Mouse (Mus musculus) gastrocnemius, postnatal 14 days (tissue): Measurements from ENCODE around the gene Plekhm2. TPM values are rescaled to one million over a fixed set of nuclear protein-coding genes. Genes with fewer than 3 reads are reported as not detected.

Experiments
- DNase-seq: peaks from one replicate; pipeline ENCODE4 v3.0.0; 2021; ENCODE audit warnings: mixed read lengths
- intact Hi-C: fragments of 180-260 bp; cut with DNase I; formaldehyde crosslinking; loops from one replicate; pipeline ENCODE4 v1.15.1; 2025; ENCODE audit warnings: low total_unique reads
- total RNA-seq, 2 experiments: library from RNA; stranded (reverse); gene quantifications; 2 replicates each; pipeline ENCODE4 v1.2.3; 2021

The Plekhm2 gene
- total RNA-seq, 2 experiments from 2014 or later = 22.2 to 27.7 TPM

DNA sequence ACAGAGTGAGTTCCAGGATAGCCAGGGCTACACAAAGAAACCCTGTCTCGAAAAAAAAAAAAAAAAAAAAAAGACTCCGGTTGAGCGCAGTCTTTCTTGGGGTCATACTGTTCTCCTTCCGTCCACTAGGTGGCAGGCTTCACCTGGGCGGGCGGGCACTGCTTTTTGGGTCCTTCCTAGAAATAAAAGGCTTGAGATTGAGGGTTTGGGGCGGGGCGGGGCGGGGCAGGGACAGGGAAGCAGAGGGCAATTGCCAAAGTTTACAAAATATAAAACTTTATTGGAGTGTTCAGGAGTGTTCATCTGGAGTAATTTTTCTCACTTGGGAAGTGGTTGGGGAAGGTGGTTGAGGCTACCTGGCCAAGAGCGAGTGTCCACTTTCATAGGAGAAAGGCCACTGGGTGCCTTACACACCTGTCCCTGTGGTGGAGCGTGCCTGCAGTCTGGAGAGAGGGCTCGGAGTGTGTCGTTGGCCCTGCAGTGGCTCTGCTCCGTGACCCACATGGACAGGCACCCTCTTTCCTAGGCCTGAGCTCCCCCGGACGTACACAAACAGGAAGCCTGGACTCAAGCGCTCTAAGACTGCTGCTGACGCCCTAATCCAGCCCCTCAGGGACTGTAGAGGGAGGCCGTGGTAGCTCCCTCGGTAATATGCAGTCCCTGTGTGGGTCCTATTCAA lies 46.0 kb downstream of the Plekhm2 start, which contains the start of gene Tmem82:
Gene Tmem82, minus strand, starts transcription at position 69 of the 679 bp plus-strand sequence.
- DNase-seq = peak; percentile 71
- intact Hi-C loops = loop anchor here (10.0 kb wide), 1 partner anchor 226 kb away; the partner anchor contains the start of gene Ctrc

DNA sequence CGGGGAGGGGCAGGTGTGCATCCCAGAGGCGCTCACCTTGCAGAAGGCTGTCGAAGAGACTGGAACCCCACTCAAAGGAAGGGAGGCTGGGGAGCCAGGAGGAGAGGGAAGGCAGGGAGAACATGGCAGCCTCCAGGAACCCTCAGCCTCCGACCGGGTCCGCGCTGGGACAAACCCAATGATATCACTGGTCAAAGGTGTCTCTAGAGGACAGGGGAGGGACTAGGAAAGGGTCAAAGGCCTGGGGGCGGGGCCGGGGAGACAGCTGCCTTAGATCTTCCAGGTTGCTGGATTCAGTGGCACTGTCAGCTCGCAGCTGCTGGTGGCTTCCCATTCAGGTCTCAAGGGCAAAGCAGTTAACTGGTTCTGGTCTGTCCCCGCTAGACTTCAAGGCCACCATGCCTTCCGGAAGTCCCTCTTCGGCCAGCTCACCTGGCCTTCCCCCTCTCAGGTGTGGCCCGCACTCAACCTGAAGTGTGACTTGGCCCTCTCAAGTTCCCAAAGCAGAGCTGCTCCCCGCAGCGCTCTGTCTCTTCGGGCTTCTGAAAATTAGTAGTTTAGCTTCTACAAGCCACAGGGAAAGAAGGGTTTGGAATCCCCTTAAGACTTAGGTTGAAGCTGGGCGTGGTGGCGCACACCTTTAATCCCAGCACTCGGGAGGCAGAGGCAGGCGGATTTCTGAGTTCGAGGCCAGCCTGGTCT lies 46.7 kb downstream of the Plekhm2 start:
- intact Hi-C loops = loop anchor here (10.0 kb wide), 1 partner anchor 227 kb away; the partner anchor contains the start of gene Ctrc
- DNase-seq = no peak

DNA sequence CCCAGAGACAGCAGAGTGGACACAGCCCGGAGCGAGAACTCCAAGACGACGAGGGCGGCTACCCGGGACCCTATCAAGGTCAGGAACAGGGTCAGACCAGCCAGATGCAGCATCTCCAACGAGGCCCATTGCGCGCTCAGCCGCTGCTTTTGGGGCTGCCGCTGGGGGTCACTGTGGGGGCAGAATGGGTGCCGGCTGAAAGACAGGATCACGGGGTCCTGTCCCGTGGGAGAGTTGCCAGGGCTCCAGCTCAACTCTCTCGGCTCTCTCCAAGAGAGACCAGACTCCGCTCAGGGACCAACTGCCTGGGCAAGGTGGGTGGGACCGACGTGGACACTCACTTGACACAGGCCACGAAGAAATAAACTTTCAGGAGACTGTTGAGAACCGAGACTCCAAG lies 47.4 kb downstream of the Plekhm2 start:
- intact Hi-C loops = loop anchor here (10.0 kb wide), 1 partner anchor 228 kb away; the partner anchor contains the start of gene Ctrc
- DNase-seq = peak; percentile 81

DNA sequence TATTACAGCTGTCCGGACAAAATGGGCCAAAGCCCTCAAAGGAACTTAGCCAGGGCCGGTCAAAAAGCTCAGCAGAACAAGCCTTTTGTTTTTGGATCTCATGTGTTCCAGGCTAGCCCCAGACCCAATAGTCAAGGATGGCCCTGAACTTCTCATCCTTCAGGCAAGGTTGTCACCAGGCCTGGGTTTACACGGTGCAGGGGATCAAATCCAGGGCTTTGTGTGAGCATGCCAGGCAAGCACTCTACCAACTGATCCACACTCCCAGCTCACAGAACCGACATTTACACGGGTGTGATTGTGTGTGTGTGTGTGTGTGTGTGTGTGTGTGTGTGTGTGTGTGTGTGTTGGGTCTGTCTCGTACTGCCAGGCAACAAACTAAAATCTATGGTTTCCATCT lies 47.9 kb downstream of the Plekhm2 start:
- intact Hi-C loops = loop anchor here (10.0 kb wide), 1 partner anchor 228 kb away; the partner anchor contains the start of gene Ctrc

DNA sequence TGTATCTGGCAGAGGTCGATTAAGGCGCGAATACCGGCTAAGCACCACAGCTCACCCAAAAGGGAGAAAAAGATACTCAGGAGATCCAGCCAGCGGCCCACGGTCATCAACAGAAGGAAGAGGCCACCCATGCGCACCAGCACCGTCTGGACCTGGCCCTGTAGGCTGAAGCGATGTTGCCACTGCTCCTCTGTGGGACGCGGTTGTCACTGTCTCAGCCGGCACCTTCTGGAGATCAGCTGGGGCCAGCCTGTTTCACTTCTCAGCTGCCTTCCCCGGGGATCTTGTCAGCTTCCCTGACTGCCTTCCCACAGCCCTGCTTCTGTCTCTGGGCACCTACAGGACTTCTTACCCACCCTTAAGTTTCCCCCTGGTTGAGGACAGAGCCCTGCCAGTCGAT lies 49.8 kb downstream of the Plekhm2 start:
- DNase-seq = no peak
- intact Hi-C loops = loop anchor here (10.0 kb wide), 1 partner anchor 230 kb away; the partner anchor contains the start of gene Ctrc

More for the DNA sequence above, 47.9 kb downstream of the Plekhm2 start:
- no peak for DNase-seq

DNA sequence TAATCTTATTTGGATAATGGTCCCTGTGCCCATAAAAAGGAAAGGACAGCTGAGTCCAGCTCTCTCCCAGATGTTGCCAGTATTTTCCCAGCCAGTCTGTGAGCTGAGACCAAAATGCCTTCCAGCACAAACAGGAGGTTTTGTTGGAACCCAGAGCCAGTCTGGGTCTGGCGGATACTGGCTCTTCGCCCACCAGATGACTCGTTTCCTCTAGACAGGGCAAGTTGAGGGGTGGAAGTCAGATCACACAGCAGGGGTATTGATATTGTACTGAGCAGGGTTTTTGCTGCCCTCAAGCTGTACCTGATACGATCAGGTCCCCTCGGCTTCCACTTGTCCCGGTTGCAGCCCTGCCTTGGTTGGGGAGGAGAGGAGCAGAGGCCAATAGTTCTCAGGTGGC lies 55.2 kb downstream of the Plekhm2 start:
- no peak for DNase-seq
- intact Hi-C loops = no loop called here

DNA sequence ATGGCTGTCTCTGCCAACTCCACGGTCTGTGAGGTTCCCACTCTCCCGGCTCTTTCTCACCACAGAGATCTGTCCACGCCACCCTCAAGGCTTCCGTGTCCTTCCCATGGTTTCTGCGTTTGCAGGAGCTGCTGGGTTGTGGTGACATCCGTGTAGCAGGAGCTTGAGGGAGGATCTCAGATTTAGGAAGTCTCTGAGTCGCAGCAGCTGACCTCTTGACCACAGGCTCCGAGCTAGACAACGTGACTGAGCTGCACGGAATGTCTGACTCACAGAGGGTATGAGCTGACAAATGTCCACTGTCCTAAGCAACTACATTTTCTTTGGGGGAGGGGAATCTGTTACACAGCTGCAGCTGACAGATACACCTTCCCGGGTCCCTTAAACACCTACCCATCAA lies 58.8 kb downstream of the Plekhm2 start, which contains the start of gene Fblim1:
Gene Fblim1, minus strand, starts transcription at position 236 of the 400 bp plus-strand sequence.
- intact Hi-C loops = no loop called here
- DNase-seq = no peak

DNA sequence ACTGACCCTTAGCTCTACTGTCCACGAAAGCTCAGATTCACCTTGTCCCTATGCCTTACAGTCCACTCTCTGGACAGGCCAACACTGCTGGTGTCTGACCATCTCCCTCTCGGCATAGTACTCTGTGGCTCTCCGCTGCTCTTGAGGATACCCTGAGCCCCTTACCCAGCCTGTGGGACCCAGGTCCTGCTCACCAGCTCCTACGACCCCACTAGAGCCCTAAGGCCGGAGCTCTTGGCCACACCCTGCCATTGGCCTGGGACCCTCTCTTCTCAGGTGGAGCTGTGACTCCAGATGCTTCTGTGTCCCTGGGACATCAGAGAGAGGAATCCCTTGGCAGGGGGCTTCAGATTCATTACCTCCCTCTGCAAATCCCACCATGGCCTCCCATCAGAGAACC lies 59.3 kb downstream of the Plekhm2 start:
- intact Hi-C loops = no loop called here
- no peak for DNase-seq

DNA sequence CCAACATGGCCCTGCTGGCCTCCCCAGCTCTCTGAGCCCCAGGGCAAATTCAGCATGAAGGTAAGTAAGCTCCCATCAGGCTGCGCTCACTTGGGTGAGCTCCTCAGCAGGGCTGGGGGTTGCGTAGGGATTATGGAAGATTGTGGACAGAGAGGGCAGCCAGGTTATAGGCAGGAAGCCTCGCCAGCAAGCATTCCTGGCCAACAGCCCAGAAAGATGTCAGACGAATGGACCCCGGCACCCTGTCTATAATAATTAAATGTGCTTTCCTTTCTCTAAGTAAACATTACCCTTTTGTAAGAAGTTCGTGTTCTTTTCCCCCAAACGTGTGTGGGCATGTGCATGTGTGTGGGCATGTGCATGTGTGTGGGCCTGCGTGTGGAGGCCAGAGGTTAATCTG lies 60.2 kb downstream of the Plekhm2 start:
- no peak for DNase-seq

DNA sequence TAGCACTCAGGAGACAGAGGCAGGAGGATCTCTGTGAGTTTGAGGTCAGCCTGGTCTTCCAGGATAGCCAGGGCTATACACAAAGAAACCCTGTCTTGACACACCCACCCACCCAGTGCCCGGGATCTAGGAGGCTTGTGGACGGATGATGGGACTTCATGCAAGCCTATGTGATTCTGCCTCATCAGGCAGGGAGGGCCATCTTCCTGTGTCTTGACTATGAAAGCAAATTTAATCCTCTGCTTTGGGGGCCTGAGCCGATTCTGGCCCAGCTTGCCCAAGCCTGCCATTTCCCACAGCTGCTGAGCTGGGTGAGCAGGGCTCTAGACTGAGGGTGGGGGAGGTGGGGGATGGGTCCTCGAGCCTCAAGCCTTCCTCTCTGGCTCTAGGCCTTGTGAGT lies 60.8 kb downstream of the Plekhm2 start:
- intact Hi-C loops = no loop called here
- no peak for DNase-seq

More for the DNA sequence above, 60.2 kb downstream of the Plekhm2 start:
- intact Hi-C loops = no loop called here

DNA sequence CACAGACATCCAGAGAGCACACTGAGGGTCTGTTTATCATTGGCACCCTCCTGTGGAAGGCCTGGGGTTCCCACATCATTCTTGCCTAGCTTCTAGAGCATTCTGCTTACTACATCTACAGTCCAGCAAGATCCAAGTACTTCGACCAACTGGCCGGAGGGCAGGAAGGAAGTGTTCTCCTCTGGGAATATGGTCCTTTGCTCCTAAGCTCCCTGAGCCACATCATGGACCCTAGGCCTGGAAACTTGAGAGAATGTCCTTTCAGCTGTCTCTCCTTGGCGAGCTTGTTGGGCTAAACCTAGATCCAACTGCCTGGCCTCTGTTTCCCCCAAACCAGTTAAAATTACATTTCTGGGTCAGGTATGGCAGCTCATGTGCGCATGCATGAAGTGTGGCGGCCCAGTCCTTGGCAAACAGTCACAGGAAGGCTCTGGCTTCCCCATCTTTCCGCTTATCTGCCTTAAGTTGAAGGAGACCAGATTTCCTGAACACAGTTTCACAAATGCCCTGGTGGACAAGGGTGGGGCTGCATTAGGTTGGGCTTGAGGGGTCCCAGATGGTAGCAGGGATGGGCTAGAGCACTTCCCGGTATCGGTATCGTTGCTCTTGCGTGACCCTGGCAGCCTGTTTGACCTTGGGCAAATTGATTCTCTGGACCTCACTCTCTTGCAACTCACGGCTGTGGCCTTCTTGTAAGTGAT lies 62.0 kb downstream of the Plekhm2 start:
- DNase-seq = no peak
- intact Hi-C loops = no loop called here

DNA sequence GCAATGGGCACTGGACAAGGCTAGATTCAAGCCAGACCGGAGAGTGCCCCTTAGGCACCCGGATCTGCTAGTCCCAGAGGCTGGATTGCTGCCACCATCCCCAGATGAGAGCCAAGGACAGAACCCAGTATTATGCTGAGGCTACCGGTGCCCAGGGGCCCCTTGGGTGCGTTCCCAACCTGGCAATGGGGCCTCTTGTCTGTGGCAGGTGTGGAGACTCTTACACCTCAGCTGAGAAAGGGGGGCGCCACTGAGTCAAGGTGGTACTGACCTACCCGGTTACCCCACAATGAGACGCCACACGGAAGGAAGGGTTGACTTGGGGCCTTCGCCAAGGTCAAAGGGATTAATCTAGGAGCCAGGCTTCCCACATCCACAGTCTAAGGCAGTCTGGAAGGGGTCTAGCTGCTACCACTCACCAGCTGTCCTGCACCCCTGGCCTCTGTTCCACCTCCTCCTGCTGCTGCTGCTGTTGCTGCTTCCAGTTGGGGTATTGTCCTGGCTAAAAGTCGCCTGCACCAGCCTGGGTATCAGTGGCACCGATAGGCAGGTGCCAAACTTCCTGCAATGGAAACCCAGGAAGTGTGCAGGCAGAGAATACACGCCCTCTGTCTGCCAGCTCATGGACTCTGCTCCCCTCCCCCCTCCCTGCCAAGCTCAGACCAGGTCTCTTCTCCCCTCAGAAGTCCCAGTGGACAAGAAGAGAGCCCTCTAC lies 63.4 kb downstream of the Plekhm2 start:
- intact Hi-C loops = no loop called here
- DNase-seq = no peak

DNA sequence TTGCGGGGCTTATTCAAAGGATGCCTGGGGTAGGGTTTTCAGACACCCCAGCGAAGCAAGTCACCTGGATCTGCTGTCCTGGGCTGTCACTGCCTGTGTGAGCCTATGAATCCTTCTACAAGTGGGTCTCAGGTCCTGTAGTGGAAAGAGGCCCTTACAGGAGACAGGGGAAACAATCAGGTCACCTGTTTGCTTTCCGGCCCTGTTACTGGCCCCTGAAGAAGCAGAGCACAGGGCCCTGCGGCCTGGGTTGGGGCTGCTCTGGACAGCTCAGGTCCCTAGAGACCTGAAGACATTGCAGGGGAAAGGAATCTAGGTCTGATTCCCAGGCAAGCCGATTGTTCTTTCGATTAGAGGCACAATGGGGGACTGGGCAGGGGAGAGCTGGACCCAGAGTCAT lies 64.3 kb downstream of the Plekhm2 start:
- no peak for DNase-seq
- intact Hi-C loops = no loop called here

DNA sequence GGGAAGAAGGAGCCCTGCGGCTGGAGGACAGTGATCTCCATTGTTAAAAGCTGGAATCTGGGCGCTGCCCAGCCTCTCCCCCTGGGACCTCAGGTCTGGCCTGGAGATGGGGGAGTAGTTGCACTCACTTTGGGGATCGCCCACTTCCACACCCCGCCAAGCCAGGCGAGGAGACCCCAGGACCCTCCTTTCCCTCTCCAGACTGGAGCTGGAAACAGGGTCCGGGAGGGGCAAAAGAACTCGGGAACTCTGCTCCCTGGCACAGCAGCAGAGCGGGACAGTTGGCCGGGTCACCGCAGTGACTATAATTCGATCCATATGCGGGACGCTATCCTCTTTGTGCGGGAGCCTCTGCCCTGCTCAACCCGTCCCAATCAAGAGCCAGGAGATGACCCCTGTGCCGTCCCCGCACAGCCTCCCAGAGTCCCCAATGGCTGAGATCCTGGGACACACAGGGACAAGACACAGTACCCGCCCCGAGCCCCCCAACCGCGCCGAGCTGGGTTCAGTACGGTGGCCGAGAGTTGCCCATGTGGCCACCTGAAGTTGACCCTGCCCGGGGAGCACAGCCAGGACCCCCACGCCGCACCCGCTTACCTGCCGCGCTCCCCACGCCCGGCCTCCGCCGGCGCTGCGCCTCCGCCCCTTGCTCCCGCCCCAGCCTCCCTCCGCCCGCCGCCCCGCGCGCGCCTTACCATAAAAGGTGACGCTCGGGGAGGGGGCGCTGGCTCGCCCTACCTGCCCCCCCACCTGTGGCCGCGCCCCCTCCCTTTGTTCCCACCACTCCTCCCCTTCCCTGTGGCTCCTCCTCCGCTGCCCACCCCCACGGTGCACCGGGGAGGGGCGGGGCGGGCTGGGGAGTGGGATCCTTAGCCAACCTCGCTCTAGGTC lies 65.2 kb downstream of the Plekhm2 start:
- intact Hi-C loops = no loop called here
- DNase-seq = peak; percentile 37

DNA sequence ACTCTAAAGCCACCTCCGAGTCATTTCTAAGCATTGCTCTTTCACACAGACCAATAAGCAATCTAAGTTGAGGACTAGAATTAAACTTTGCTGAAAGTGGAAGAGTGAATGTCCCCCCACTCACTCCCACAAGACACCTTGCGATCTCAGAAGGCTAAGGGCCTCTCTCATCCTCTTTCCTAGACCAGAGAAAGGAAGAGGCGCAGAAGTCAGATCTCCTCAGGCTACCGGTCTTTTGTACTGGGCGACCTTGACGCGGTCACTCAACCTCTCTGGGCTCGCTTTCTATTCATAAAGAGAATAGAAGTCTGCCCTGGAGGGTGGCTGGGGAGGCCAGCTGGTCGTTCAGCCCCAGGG lies 65.8 kb downstream of the Plekhm2 start:
- no peak for DNase-seq
- intact Hi-C loops = no loop called here

DNA sequence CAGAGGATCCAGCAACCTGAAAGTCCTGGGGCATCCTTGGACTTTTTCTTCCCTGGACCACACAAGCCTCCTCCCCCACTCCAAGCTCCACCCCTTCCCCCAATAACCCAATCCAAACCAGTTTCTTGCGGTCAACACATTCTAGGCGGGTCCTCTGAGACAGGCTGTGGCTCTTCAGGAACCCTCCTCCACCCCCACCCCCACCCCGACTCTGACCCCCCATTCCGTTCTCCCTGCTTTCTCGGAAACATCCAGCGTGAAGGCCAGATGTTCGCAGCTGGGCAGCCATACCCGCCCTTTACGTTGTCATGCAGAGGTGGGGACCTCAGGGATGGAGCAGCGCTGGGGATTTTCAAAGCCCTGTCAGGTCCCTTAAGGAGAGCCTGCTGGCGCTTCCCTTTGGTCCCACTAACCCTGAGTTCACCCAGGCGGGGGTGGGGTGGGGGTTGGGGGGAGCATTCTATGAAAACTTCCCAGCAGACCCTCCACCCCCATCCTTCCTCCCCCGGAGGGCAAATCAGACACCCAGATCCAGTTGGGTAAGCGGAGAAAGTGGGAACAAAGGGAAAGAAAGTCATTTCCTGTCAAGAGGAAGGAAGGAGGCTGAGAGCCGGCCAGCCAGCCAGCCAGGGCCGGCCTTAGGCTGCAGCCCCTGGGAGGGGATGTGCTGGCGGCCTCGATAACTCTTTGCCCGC lies 66.4 kb downstream of the Plekhm2 start:
- DNase-seq = no peak
- intact Hi-C loops = no loop called here

DNA sequence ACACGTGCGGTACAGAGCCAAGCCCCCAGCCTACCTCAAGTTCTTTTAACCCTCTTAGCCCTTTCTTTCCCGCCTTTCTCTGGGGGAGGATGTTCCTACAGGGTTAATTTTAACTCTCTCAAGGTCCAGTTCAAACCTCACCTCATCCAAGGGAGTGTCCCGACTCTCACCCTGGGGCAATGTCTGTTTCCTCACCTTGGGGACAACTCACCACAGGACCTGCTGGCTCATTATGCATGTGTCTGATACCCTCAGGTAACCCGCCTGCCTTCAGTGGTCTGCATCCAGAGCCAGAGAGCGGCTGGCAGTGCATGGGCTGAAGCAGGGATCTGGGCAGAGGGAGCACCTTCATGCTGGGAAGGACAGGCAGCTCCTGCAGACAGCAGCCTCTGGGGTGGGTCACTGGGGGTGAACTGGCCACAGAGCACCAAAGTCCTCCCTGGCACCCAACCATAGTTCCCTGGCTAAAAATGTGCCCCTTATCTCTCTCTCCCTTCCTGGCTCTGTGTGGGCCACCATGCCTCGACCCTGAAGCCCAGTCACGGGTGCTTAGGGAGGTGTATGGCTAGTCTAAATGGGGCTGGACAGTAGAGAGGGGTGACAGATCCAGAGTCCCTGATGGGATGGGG lies 67.9 kb downstream of the Plekhm2 start:
- no peak for DNase-seq

More for the DNA sequence above, 67.9 kb downstream of the Plekhm2 start:
- intact Hi-C loops = no loop called here
